Mouse (Mus musculus) heart, postnatal 25 days (tissue): ENCODE measurements around the gene Tcf7l1. TPM values are rescaled to one million over a fixed set of nuclear protein-coding genes. Genes with fewer than 3 reads are reported as not detected.

Experiments used
- DNase-seq: peaks from one replicate; pipeline ENCODE4 v3.0.0; 2022; ENCODE audit warnings: low spot score
- intact Hi-C: fragments of 180-260 bp; cut with DNase I; formaldehyde crosslinking; loops from one replicate; pipeline ENCODE4 v1.15.1; 2025
- total RNA-seq, 2 experiments: library from RNA; stranded (reverse); gene quantifications; 2 replicates each; pipeline ENCODE4 v1.2.3; 2021

Tcf7l1 gene
- total RNA-seq, 2 experiments from 2014 or later, result 10.4 to 11.8 TPM

DNA sequence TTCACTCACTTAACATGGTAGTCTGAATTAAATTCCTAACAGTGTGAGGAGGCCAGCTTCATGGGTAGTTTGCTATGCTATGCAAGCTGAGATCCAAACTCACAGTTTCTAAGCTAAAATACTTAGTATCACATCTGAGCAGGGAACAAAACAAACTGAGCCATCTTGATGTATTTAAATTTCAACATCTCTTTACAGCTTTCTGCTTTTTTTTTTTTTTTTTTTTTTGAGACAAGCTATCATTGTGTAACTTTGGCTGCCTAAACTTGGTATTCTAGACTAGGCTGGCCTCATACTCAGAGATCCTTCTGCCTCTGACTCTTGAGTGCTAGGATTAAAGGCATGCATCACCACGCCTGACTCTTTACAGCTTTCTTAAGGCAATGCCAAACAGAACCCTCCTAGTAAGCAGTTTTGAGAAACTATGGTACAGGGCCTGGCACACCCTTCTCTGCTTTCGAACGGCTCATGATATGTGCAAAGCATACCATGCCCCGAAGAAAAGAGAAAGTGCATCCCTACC, 180.3 kb downstream of the Tcf7l1 start:
- intact Hi-C loops, result no loop called here
- DNase-seq, result no peak

DNA sequence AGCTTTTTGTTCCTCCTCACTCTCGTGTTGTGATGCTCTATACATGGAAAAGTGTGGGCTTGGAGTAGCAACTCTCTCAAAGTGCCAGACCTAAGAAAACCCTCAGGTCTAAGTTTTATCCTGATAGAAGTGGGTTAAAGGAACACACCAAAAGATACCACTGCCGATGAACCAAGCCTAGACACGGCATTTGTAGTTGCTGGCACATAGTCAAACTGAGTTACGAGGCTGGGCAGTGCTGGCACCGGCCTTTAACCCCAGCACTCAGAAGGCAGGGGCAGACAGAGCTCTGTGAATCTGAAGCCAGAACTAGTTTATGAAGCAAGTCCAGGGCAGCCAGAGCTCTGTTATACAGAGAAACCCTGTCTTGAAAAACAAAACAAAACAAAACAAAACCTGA, 181.4 kb downstream of the Tcf7l1 start:
- no peak for DNase-seq
- intact Hi-C loops, result no loop called here

DNA sequence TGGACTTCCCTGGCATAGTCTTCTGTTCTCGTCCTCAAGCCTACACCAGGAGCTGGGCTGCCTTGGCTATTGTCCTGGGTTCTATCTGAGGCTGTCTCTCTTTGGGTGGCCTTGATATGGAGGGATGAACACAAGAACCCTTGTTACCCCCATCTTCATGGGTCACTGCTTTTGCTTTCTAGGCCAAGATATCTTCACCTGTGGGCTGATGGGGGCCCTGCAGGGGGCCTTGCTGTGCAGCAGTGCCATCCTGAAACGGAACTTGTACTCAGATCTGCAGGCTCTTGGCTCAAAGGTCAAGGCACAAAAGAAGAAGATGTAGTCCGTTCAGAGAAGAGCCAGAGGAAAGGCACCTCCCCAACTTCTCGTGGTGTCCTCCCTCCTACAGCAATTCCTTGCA, 182.0 kb downstream of the Tcf7l1 start:
- intact Hi-C loops, result no loop called here
- DNase-seq, result no peak

DNA sequence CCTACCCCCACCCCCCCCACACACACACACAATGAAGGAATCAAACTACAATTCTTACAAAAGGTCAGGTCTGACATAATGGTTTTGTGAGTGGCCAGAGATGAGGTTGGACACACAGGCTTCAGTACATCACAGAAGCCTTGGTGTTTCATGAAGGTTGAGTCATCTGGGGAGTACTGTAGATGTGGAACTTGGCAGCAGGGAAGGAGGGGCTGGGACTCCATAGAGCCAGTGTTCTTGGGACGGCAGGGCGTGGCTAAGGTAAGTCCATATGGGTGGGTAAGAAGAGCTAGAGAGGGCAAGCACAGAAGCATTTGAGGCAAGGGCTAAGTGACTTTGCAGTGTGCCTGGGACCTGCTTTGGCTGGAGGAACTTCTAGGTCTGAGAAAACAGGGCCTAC, 185.0 kb downstream of the Tcf7l1 start:
- intact Hi-C loops, result loop anchor here (5.0 kb wide), 1 partner anchor 63 kb away; no protein-coding TSS in a partner anchor
- DNase-seq, result no peak

DNA sequence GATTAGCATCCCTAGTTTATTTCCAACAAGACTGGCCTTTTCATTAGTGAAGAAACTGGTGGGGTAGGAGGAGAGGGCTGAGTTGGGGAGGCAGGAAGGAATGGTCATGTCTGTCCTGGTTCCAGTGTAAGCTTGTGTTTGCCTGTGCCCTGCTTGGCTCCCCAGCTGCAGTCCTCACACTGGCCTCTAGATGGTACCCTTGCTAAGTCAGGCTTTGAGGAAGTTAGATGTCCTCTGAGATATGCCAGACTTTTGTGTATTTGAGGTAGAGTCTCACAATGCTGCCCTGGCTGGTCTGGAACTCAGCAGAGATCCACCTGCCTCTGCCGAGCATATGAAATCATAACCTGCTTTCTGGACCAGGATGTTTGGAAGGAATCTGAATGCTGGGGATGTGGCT, 187.3 kb downstream of the Tcf7l1 start:
- intact Hi-C loops, result loop anchor here (2.0 to 5.0 kb wide), 2 partner anchors 13 to 66 kb away; no protein-coding TSS in a partner anchor
- DNase-seq, result peak; percentile 41

DNA sequence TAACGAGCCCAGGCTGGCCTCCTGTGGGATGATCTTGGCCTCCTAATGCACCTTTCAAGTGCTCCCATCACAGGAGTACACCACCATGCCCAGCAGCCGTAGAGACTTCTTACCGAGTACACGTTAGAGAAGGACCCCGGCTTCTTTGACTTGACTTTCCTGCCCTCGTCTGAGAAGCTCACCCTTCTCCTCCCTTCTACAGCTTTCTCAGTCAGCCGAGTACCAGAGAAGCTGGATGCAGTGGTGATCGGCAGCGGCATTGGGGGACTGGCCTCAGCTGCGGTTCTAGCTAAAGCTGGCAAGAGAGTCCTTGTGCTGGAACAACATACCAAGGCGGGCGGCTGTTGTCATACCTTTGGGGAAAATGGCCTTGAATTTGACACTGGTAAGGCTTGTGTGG, 188.3 kb downstream of the Tcf7l1 start:
- no peak for DNase-seq
- intact Hi-C loops, result loop anchor here (2.0 to 5.0 kb wide), 2 partner anchors 14 to 67 kb away; no protein-coding TSS in a partner anchor

DNA sequence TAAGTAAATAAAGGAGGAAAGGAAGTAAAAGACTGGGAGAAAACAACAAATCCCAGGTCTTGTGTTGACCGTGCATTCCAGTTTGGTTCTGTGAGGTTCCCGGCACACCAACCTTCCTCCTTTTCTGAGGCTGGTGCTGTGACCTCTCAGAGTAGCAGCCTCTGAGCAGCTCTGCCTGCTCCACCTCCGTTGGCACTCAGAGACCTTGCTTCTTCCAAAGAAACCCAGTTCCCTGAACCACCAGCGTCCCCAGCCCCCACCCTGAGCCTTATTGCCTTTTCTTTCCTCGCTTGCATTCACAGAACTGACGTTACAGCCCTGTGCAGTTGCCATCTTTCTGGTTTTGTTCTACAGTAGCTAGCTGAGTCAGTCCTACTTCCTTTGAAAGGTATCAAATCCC, 188.8 kb downstream of the Tcf7l1 start:
- DNase-seq, result no peak
- intact Hi-C loops, result loop anchor here (2.0 to 5.0 kb wide), 2 partner anchors 15 to 67 kb away; no protein-coding TSS in a partner anchor

DNA sequence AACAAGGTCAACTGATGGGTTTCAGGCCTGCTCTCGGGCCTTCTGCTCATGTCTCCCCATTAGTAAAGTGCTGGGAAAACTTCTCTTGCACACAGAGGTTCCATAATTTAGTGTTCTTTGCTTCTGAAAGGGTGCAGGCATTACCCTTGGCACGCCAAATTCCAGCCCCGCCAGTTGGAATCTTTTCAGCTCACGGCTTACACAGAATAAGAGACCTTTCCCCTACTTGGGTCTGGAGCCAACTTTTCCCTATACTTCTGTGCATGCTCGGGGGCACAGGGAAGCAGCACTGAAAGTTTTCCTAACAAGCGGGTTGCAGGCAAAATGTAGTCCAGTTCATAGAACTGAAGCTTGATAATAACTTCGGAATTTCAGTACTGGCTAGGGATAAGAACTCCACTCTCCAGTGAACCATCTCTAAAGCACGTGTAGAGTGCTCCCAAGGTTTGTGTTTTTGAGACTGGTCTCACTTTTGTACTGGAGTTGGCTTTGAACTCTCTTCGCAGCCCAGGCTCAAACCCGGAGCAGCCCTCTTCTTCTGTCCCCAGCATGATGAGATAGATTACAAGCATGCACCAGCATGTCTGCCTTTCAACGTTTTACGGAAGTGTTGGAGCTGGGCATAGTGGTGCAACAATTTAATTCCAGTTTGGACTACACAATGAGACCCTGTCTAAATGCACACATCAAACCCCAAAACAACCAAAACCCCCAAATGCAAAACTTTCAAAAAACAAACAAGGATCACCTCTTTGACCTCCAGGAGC, 190.1 kb downstream of the Tcf7l1 start:
- no peak for DNase-seq
- intact Hi-C loops, result loop anchor here (2.0 kb wide), 1 partner anchor 28 kb away; no protein-coding TSS in a partner anchor

DNA sequence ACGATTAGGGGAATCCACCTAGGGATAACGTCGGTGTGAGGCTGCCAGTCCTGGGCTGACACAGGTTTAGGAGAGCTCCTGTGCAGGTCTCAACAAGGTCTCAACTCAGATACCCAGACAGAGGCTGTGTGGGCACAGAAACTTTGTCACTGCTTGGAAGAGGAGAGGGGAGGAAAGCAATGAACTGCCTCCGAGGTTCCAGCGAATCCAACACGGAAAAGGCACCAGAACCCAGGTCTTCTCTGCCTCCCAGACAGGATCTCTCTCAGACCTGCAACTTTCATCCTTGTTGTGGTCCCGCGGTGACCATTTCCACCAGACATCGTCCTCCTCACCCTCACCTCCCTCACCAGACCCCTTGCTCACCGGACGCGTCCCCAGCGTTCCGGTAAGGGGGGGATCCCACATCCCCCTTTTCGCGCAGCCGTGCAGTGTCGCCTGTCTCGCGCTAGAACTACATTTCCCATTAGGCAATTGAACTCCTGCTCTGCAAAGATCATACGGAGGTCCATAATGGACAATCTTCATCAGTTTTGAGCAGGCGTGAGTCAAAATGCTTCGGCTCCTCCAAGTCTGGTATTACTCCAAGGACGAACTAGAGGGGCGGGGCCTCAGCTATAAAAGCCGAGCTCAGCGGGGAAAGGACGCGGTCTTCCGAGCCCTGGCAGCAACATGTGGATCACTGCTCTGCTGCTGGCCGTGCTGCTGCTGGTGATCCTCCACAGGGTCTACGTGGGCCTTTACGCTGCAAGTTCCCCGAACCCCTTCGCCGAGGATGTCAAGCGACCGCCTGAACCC, 190.9 kb downstream of the Tcf7l1 start, which contains the start of the genes Elmod3 and Retsat:
Gene Elmod3 (minus strand): TSS at position 458 of the 798 bp plus-strand sequence.
Gene Retsat (plus strand): TSS at position 520 of the 798 bp plus-strand sequence.
- intact Hi-C loops, result loop anchor here (2.0 kb wide), 1 partner anchor 27 kb away; no protein-coding TSS in a partner anchor

DNA sequence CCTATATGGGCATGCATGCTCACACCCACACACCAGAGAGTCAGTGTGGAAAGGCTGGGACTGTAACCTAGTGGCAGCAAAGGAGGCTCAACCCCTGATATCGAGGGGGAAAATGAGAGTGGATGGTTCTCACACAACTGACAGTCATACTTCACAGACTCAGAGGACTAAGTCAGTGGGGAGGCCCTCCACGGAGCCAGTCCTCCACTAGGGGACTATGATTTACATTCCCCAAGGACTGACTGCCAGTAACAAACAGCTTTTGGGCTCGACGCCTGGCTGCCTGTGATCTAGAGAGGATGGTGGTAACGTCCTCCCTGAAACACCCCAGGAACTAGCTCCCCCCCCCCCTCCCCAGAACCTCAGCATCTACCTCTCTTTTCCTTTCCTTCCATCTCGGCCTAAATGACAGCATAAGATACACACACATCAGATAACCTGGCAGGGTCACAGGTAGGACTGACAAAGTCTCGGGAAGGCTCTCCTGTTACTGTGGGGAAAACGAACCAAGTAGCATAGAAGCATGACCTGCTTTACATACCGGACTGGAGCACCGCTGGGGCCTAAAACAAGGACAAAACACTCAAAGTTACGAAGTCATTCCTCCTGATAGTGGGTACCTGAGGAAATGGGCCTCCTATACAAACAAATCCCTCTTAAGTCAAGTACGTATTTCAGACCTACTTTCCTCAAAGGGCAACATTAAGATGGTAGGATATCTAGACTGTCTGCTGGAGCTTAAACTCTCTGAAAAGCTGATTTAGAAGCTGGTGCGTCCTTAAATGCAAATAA, 191.8 kb downstream of the Tcf7l1 start:
- intact Hi-C loops, result no loop called here
- DNase-seq, result no peak

More for the DNA sequence above, 190.9 kb downstream of the Tcf7l1 start, which contains the start of the genes Elmod3 and Retsat:
- peak; percentile 89 for DNase-seq

DNA sequence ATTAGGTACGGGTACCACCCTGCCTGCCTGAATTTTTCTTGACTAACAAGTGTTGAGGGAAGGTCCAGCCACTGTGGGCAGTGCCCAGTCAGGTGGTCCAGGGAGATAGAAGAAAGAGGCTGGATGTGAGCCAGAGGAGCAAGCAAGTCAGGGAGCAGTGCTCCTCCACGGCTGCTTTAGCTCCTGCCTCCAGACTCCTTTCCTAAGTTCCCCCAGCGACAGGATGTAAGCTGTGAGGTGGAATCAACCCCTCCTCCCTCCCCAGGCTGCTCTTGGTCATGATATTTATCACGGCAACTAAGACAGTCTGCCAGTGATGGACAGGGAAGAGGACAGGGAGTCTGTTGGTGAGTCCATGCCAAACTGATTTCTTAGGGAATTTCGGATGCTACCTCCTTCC, 195.1 kb downstream of the Tcf7l1 start:
- intact Hi-C loops, result no loop called here
- DNase-seq, result no peak

DNA sequence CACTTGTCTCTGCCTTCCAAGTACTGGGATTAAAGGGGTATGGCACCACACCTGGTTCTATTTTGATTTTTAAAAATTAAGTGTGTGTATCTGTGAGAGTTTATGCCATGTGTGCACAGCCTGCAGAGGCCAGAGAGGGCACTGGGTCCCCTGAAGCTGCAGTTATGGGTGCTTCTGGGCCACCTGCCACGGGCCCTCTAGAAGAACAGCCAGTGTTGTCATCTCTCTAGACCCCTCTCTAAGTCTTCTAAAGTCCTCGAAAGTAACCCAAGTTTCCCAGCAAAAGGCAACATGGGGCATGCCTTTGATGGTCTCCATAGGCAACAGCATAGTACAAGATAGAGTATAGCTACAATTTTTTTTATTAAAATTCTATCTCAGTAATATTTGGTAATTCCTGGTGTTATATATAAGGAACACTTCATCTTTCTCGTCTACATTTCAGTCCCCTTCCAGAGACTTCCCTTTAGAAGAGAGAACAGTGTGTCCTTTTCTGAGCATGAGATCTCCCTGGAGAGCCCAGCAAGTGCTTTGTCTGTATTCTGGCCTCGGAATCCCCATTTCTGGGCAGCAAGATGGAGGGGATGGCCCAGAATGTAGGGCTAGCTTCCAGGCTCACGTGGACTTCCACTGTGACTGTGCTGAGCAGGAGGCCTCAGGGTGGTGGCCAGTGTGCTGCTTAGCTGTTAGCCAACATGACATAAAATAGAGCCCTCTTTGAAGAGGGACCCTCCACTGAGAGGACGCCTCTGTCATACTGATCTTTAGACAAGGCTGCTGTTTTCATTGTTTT, 195.8 kb downstream of the Tcf7l1 start:
- peak; percentile 63 for DNase-seq

DNA sequence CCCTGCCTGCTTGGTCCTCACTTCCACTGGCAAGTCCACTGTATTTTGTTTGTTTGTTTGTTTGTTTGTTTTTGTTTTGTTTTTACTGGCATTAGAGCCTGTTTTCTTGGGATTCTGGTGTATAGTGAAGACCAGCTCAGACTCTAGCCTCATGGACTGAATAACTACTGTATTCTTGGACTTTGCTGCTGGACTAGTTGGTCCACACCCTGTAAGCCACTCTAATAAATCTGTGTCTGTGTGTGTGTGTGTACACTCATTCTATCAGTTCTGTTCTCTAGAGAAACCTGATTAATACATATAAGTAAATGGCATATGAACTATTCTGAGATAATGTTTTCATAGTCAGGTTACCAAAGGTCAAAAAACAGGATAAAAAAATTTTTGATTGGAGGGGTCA, 198.9 kb downstream of the Tcf7l1 start:
- DNase-seq, result no peak
- intact Hi-C loops, result no loop called here

More for the DNA sequence above, 195.8 kb downstream of the Tcf7l1 start:
- intact Hi-C loops, result no loop called here

DNA sequence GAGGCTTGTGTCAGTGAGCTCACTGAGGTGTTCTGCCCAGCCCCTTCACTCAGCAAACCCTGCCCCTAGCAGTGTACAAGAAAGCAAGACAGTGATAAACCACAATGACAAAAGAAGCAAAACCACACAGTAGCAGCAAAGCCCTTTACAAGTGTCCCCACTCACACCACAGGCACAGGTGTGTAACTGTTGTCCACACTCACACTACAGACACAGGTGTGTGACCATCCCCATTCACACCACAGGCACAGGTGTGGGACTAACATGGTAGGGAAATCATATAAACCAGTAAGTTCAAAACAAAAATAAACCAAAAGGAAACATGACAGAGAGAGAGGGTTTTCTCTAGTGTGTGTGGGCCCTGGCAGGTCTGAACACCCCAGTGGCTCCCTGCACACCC, 200.7 kb downstream of the Tcf7l1 start:
- intact Hi-C loops, result no loop called here
- no peak for DNase-seq

DNA sequence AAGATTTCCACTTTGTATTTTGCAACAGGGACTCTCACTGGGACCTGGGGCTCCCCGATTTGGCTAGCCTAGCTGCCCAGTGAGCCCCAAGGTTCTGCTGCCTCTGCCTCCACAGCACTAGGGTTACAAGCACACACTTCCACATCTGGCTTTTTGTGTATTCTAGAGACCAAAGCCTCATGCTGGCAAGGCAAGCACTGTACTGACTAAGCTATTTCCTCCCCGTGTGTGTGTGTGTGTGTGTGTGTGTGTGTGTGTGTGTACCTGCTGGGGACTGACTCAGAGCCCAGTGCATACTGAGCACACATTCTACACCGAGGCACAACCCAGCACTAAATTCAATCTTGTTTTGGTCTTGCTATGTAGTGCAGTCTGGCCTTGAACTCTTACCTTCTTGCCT, 202.4 kb downstream of the Tcf7l1 start:
- intact Hi-C loops, result no loop called here
- no peak for DNase-seq

DNA sequence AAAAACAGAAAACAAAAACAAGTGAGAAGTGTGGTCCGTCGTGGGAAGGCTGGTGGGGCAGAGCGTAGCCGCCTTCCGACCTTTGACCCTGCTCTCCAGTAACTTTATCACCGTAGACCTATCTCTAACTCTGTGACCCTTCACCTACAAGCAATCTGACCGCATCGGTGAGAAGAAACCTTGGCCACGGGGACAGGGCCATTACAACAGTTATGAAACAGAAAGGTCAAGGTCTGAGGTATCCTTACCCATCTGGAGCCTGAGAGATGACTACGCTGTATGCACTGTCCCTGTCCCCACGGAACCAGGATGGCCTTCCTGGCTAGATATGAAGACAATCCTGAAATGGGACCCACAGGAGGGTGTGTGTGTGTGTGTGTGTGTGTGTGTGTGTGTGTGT, 204.9 kb downstream of the Tcf7l1 start:
- intact Hi-C loops, result no loop called here
- DNase-seq, result no peak

DNA sequence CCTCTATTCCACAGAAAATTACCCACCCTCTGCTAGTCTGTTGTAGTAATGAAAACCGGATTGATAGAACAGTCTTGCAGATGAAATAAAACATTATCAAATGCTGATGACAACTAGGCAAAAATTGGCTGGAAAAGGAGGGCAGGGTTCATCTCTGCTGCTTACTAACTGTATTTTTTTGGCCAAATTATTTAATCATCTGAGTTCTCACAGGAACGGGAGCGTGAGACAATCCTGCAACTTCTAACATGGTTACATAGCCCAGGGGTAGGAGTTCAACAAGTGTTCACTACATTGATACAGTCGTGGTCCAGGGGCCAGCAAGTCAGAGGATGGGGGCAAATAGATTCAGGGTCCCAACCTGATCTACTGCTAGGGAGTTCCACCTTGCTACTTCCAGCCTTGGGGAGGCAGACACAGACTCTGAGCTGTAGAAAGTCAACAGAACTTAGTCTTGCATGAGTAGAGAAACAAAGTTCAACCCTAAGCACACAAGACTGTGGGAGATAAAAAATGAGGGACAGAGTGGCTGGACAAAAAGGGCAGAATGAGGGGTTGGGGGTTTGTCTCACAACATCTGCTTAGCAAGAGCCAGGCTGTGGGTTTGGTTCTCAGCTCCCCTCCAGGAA, 205.7 kb downstream of the Tcf7l1 start:
- intact Hi-C loops, result no loop called here
- DNase-seq, result no peak

DNA sequence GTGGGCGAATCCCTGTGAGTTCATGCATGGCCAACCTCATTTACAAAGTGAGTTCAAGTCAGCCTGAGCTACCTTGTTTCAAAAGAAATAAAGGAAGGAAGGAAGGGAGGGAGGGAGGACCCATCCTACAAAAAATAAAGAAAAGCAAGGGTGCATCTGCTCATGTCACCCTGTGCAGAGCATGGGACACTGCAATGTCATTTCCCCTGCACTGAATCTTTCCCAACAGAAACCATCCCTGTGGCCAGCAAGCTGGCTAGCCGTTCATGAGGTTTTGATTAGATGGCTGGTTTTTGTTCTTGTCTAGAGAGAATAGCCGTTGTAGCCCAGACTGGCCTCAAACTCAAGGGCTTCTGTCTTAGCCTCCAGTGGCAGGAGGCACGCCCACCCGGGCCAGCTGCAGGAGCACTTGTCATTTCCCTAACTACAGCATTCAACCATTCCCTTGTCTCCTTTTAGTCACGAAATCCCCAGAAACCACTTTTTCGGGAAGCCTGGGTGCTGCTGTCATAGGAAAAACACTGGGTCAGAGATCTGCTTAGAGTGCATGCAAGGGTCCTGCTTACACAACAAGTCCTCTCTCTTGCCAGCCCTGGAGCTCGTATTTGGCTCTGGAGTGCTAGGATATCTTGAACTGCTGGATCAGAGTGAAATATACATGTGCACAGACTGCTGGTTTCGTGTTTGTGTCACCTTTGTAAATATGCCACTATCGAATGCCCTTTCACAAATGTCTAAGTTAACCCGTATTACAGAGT, 207.2 kb downstream of the Tcf7l1 start:
- no peak for DNase-seq
- intact Hi-C loops, result no loop called here
